Mouse (Mus musculus): Measurements from ENCODE around the gene Cyp2c23. TPM values are rescaled to one million over a fixed set of nuclear protein-coding genes. Genes with fewer than 3 reads are reported as not detected.

The Cyp2c23 gene
- polyA plus RNA-seq, 1 experiment, result not detected

DNA sequence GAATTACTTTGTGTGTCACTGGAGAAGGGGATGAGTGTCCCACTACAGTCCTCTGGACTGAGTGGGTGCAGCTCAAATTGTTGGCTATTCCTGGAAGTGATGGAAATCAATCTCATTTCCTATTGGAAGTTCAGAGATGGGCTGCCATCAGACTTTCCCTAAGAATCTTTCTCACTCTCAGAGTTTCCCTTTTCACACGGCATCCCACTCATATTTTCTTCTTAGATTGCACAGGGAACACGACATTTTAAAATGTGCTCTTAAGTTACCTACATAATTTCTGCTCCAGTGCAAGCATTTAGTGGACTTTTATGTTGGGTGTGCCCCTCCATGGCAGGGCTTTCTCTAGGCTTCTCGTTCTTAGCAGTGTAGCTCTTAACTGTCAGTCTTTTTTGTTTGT lies 51.2 kb downstream of the Cyp2c23 start:
- Histone ChIP-seq H3K27ac (ENCODE audit: insufficient read depth, low read depth, low read length) (no peak overlapping the region), H3K4me3 (ENCODE audit: insufficient read depth, low read length) (no peak overlapping the region), H3K4me1 (ENCODE audit: control insufficient read depth, insufficient read depth, low read length) (peaks cover 5% of the 10 kb centered on the region)
- no peak for TF ChIP-seq CTCF (IDR thresholded peaks at IDR 0.05; ENCODE audit: low read depth, low read length)
- TF ChIP-seq POLR2A (IDR thresholded peaks at IDR 0.05; ENCODE audit: borderline replicate concordance, low read depth, low read length), result no peak

- Histone ChIP-seq H3K4me3 (ENCODE audit: insufficient read depth, low read length) (no peak overlapping the region), H3K27ac (ENCODE audit: insufficient read depth, low read depth, low read length) (no peak overlapping the region), H3K4me1 (ENCODE audit: control insufficient read depth, insufficient read depth, low read length) (peaks cover 5% of the 10 kb centered on the region)
- TF ChIP-seq POLR2A (IDR thresholded peaks at IDR 0.05; ENCODE audit: borderline replicate concordance, low read depth, low read length) (no peak), CTCF (IDR thresholded peaks at IDR 0.05; ENCODE audit: low read depth, low read length) (no peak)
Measured at GRCm38 (mm10) chr19:43976661-43977060, 52.3 kb downstream of the Cyp2c23 start.

DNA sequence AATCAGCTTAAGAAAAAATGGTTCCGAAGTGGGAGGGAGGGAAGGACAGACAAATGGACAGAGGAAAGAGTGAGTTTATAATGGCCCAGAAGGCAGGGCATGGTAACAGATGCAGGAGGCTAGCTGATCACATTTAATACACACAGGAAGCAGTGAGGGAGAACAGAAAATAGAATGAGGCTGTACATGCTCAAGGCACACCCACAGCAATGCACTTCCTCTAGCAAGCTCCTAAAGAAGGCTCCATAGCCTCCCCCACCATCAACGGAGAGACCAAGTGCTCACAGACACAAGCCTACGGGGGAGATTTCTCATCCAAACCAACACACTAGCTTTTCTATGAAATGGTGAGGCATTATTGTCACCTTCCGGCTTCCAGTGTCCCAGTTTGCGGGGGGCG lies 54.8 kb downstream of the Cyp2c23 start:
- no peak overlapping the region for H3K27ac ChIP-seq (ENCODE audit: insufficient read depth, low read depth, low read length)
- TF ChIP-seq CTCF (IDR thresholded peaks at IDR 0.05; ENCODE audit: low read depth, low read length) (no peak), POLR2A (IDR thresholded peaks at IDR 0.05; ENCODE audit: borderline replicate concordance, low read depth, low read length) (no peak)
- H3K4me1 ChIP-seq (ENCODE audit: control insufficient read depth, insufficient read depth, low read length), result peaks cover 5% of the 10 kb centered on the region
- H3K4me3 ChIP-seq (ENCODE audit: insufficient read depth, low read length), result no peak overlapping the region

GRCm38 (mm10) chr19:43973711-43974110 lies 55.3 kb downstream of the Cyp2c23 start:
- no peak for TF ChIP-seq POLR2A (IDR thresholded peaks at IDR 0.05; ENCODE audit: borderline replicate concordance, low read depth, low read length)
- TF ChIP-seq CTCF (IDR thresholded peaks at IDR 0.05; ENCODE audit: low read depth, low read length), result no peak
- Histone ChIP-seq H3K4me1 (ENCODE audit: control insufficient read depth, insufficient read depth, low read length) (peaks cover 5% of the 10 kb centered on the region), H3K4me3 (ENCODE audit: insufficient read depth, low read length) (no peak overlapping the region), H3K27ac (ENCODE audit: insufficient read depth, low read depth, low read length) (no peak overlapping the region)

GRCm38 (mm10) chr19:43972129-43972528 lies 56.9 kb downstream of the Cyp2c23 start:
- H3K4me3 ChIP-seq (ENCODE audit: insufficient read depth, low read length), result no peak overlapping the region
- peaks cover 5% of the 10 kb centered on the region for H3K4me1 ChIP-seq (ENCODE audit: control insufficient read depth, insufficient read depth, low read length)
- TF ChIP-seq POLR2A (IDR thresholded peaks at IDR 0.05; ENCODE audit: borderline replicate concordance, low read depth, low read length) (no peak), CTCF (IDR thresholded peaks at IDR 0.05; ENCODE audit: low read depth, low read length) (no peak)
- no peak overlapping the region for H3K27ac ChIP-seq (ENCODE audit: insufficient read depth, low read depth, low read length)

DNA sequence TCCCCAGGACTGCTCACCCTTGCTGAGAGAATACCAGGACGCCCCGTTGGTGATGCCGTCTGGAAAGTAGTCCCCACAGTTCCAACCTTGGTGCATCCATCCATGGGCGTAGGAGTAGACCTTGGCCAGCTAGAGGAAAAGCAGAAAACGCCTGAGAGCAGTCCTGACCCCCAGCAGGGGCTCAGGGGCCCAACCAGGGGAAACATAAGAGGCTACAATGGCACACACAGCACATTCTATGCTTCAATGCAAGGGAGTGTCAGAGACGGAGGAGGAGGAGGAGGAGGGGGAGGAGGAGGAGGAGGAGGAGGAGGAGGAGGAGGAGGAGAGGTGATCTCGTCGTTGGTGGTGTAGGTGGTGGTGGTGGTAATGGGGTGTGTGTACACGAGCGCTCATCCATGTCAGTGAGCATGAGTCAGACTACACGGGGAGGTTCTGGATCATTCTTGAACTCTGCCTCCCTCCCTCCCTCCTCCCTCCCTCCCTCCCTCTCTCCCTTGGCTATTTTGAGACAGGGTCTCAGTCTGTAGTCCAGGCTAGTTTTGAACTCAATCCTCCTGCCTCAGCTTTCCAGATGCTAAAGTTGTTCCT lies 60.5 kb downstream of the Cyp2c23 start:
- H3K27ac ChIP-seq (ENCODE audit: insufficient read depth, low read depth, low read length), result no peak overlapping the region
- H3K4me1 ChIP-seq (ENCODE audit: control insufficient read depth, insufficient read depth, low read length), result peaks cover 15% of the 10 kb centered on the region
- no peak overlapping the region for H3K4me3 ChIP-seq (ENCODE audit: insufficient read depth, low read length)
- TF ChIP-seq POLR2A (IDR thresholded peaks at IDR 0.05; ENCODE audit: borderline replicate concordance, low read depth, low read length) (no peak), CTCF (IDR thresholded peaks at IDR 0.05; ENCODE audit: low read depth, low read length) (no peak)

DNA sequence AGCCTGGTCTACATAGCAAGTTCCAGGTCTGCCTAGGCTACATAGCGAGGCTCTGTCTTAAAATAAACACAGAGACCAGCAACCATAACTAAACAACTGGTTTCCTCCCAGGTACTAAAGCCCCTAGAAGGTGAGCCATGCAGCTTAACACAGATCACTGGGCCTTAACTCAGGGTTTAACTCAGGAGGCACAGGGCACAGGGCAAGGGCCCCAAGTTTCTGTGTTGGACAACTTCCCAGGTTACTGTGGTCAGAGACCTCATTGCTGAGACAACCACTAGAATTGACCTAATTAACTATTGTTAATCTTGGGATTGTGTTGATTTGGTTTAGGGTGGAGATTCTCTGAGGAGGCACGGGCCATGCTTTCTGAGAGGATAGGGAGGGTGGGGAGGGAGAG lies 62.5 kb downstream of the Cyp2c23 start:
- Histone ChIP-seq H3K27ac (ENCODE audit: insufficient read depth, low read depth, low read length) (no peak overlapping the region; the same call in 1 of the 2 replicates), H3K4me3 (ENCODE audit: insufficient read depth, low read length) (no peak overlapping the region), H3K4me1 (ENCODE audit: control insufficient read depth, insufficient read depth, low read length) (peaks cover 15% of the 10 kb centered on the region)
- no peak for TF ChIP-seq POLR2A (IDR thresholded peaks at IDR 0.05; ENCODE audit: borderline replicate concordance, low read depth, low read length)
- TF ChIP-seq CTCF (IDR thresholded peaks at IDR 0.05; ENCODE audit: low read depth, low read length), result no peak

GRCm38 (mm10) chr19:43965496-43966085 lies 63.4 kb downstream of the Cyp2c23 start:
- TF ChIP-seq POLR2A (IDR thresholded peaks at IDR 0.05; ENCODE audit: borderline replicate concordance, low read depth, low read length) (peak; percentile 64; the same call in 1 of the 2 replicates), CTCF (IDR thresholded peaks at IDR 0.05; ENCODE audit: low read depth, low read length) (no peak)
- peaks cover 15% of the 10 kb centered on the region for H3K4me1 ChIP-seq (ENCODE audit: control insufficient read depth, insufficient read depth, low read length)

GRCm38 (mm10) chr19:43962795-43963194 lies 66.2 kb downstream of the Cyp2c23 start:
- Histone ChIP-seq H3K4me3 (ENCODE audit: insufficient read depth, low read length) (no peak overlapping the region), H3K4me1 (ENCODE audit: control insufficient read depth, insufficient read depth, low read length) (peaks cover 15% of the 10 kb centered on the region), H3K27ac (ENCODE audit: insufficient read depth, low read depth, low read length) (no peak overlapping the region)
- TF ChIP-seq CTCF (IDR thresholded peaks at IDR 0.05; ENCODE audit: low read depth, low read length) (no peak), POLR2A (IDR thresholded peaks at IDR 0.05; ENCODE audit: borderline replicate concordance, low read depth, low read length) (no peak)

More at GRCm38 (mm10) chr19:43965496-43966085, 63.4 kb downstream of the Cyp2c23 start:
- Histone ChIP-seq H3K27ac (ENCODE audit: insufficient read depth, low read depth, low read length) (peak overlapping the region; percentile 99), H3K4me3 (ENCODE audit: insufficient read depth, low read length) (peak overlapping the region; percentile 54)

- TF ChIP-seq CTCF (IDR thresholded peaks at IDR 0.05; ENCODE audit: low read depth, low read length) (peak; percentile 54; the same call in 1 of the 2 replicates), POLR2A (IDR thresholded peaks at IDR 0.05; ENCODE audit: borderline replicate concordance, low read depth, low read length) (no peak)
- Histone ChIP-seq H3K27ac (ENCODE audit: insufficient read depth, low read depth, low read length) (no peak overlapping the region), H3K4me1 (ENCODE audit: control insufficient read depth, insufficient read depth, low read length) (peaks cover 11% of the 10 kb centered on the region), H3K4me3 (ENCODE audit: insufficient read depth, low read length) (no peak overlapping the region)
Measured at GRCm38 (mm10) chr19:43961185-43961584, 67.8 kb downstream of the Cyp2c23 start.

All from bone marrow macrophage, adult 2 months (primary cell).